26 mouse cellular contexts compared by ENCODE assay signal in the genomic region with DNA sequence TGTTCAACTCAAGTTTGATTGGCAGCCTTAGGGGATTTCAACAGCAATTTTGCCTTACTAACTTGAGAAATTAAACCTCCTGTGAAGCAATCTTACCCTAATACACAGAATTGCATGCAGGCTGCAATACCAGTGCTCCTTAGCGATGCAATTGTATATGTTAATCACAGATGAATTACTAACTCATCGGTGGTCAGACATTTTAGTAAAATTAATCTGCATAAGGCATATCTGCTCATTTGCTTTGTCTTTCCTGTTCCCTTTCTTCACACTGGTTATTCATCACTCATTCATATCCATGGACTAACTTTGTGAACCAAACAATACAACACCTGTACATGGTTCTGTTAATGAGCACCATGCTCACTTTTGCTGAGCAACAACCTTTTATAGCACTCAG. TPM values are rescaled to one million over a fixed set of nuclear protein-coding genes. Genes with fewer than 3 reads are reported as not detected.
"Had no signal": no experiment of that assay in that cellular context is flagged by ENCODE, and none has a peak within 500 bp of the region (broad histone marks: within the 10 kb centered on the region; RNA-seq: fewer than 3 reads in every experiment).

No protein-coding gene starts in this region.

- H3K36me3 ChIP-seq: heart, embryonic 10.5 days; heart, embryonic 12.5 days; hindbrain, embryonic 13.5 days; hindbrain, embryonic 15.5 days; kidney, embryonic 15.5 days; limb, embryonic 13.5 days; limb, embryonic 15.5 days; liver, embryonic 12.5 days had no signal

- H3K4me3 ChIP-seq: heart, embryonic 10.5 days; heart, embryonic 12.5 days; hindbrain, embryonic 13.5 days; hindbrain, embryonic 15.5 days; kidney, embryonic 15.5 days; limb, embryonic 13.5 days; limb, embryonic 15.5 days; liver, embryonic 12.5 days had no signal

- H3K9ac ChIP-seq: heart, embryonic 12.5 days; hindbrain, embryonic 13.5 days; hindbrain, embryonic 15.5 days; kidney, embryonic 15.5 days; limb, embryonic 13.5 days; limb, embryonic 15.5 days; liver, embryonic 12.5 days; liver, embryonic 14.5 days had no signal

- H3K4me2 ChIP-seq: heart, embryonic 12.5 days; hindbrain, embryonic 13.5 days; hindbrain, embryonic 15.5 days; kidney, embryonic 15.5 days; limb, embryonic 13.5 days; limb, embryonic 15.5 days; liver, embryonic 12.5 days had no signal

- DNase-seq: gastrocnemius, postnatal 14 days; gastrocnemius, postnatal 36 days; heart, adult 18-20 months; heart, postnatal 10 days; kidney, adult 11 months; kidney, adult 2 months; kidney, adult 9 months; kidney, postnatal 14 days; kidney, postnatal 36 days; layer of hippocampus, adult 9-11 months; layer of hippocampus, postnatal 36 days; left cerebral cortex, postnatal 4 days had no signal

- H3K4me1 ChIP-seq: heart, embryonic 10.5 days; heart, embryonic 12.5 days; hindbrain, embryonic 13.5 days; hindbrain, embryonic 15.5 days; limb, embryonic 13.5 days; limb, embryonic 15.5 days; liver, embryonic 12.5 days had no signal

- H3K27ac ChIP-seq: heart, embryonic 10.5 days; hindbrain, embryonic 13.5 days; hindbrain, embryonic 15.5 days; hindbrain, postnatal 0 days; kidney, embryonic 15.5 days; kidney, postnatal 0 days; limb, embryonic 13.5 days; limb, embryonic 15.5 days; liver, embryonic 12.5 days; liver, embryonic 14.5 days had no signal

- H3K9me3 ChIP-seq: heart, embryonic 10.5 days; heart, embryonic 12.5 days; hindbrain, embryonic 13.5 days; hindbrain, embryonic 15.5 days; kidney, embryonic 15.5 days; limb, embryonic 13.5 days; limb, embryonic 15.5 days; liver, embryonic 12.5 days had no signal

- ATAC-seq: hindbrain, postnatal 0 days; intestine, embryonic 16.5 days; liver, embryonic 12.5 days had no signal

- H3K27me3 ChIP-seq: heart, embryonic 12.5 days; hindbrain, embryonic 13.5 days; hindbrain, embryonic 15.5 days; kidney, embryonic 15.5 days; limb, embryonic 13.5 days; limb, embryonic 15.5 days; liver, embryonic 12.5 days had no signal

RNA-seq across cellular contexts. Expression of gene Lin7a, which starts 20.2 kb away (rescaled TPM):
- total RNA-seq: granulocyte monocyte progenitor cell, adult 5-6 weeks; hematopoietic stem cell, adult 5-6 weeks had no signal
